Mouse (Mus musculus) cerebellum, adult 2 months (tissue): Measurements from ENCODE around the gene Sphkap. TPM values are rescaled to one million over a fixed set of nuclear protein-coding genes. Genes with fewer than 3 reads are reported as not detected.

Experiments used
- DNase-seq, 2 experiments: peaks; one replicate each; pipeline ENCODE4 v3.0.0; 2021
- H3K27ac ChIP-seq: fragments of 200-500 bp; 2 replicates; pipeline ENCODE4 v1.5.1; 2012; ENCODE audit warnings: low read length, control low read depth, inconsistent platforms; ENCODE audit not compliant: insufficient read depth
- H3K27me3 ChIP-seq: fragments of 200-500 bp; 2 replicates; pipeline ENCODE4 v1.6.1; 2012; ENCODE audit warnings: inconsistent platforms, mild to moderate bottlenecking, low read length, moderate library complexity; ENCODE audit not compliant: control insufficient read depth, insufficient read depth
- H3K4me1 ChIP-seq: fragments of 200-500 bp; 2 replicates; pipeline ENCODE4 v1.6.1; 2011; ENCODE audit warnings: low read length; ENCODE audit not compliant: control insufficient read depth, insufficient read depth
- H3K4me3 ChIP-seq: fragments of 200-500 bp; replicated peaks from 2 replicates; pipeline ENCODE3; 2011; ENCODE audit warnings: mild to moderate bottlenecking, low read depth, low read length, control low read depth; ENCODE audit not compliant: insufficient read depth
- CTCF ChIP-seq: fragments of 200-500 bp; IDR thresholded peaks from 2 replicates; pipeline ENCODE4 v1.5.1; 2011; ENCODE audit warnings: low read depth, mild to moderate bottlenecking, control low read depth, low read length, moderate library complexity, borderline replicate concordance; ENCODE audit not compliant: insufficient read depth
- POLR2A ChIP-seq: fragments of 200-500 bp; IDR thresholded peaks from 2 replicates; pipeline ENCODE4 v1.6.1; 2011; ENCODE audit warnings: low read length, control low read depth, borderline replicate concordance; ENCODE audit not compliant: insufficient read depth
- WGBS: fragments of 180-500 bp; shearing (Covaris S2); methylation state at CpG from one replicate; pipeline ENCODE4 v1.1.7; 2018; 5-methylcytosine and 5-hydroxymethylcytosine counted together
- polyA plus RNA-seq: library from polyadenylated mRNA; depleted of rRNA; stranded (reverse); fragments of >200 nt; gene quantifications from 2 replicates; pipeline ENCODE4 v1.2.3, GENCODE M21; 2012; rRNA removed

Sphkap gene
- 177 and 217 TPM in 2 replicates for polyA plus RNA-seq

DNA sequence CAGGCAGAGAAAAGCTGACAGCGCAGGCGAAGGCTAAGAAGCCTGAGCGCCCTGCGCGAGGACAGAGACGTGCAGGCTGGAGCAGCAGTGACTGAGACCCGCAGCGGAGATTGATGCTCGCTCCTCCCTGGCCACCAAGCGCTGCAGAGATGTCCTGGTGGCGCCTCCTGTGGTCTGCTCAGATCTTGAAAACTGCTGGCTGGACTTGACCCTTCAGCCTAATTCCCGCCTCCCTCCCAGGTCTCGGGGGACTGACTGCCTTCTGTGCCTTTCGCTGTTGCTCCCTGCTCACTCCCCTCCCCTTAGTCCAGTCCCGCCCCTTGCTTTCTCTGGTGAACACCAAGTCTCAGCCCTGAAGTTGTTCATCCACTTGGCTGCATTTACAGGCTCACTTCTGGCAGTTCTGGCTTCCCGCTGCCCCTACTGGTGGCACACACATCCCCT lies at the start of gene Sphkap:
Gene Sphkap, minus strand, starts transcription at position 180 of the 444 bp plus-strand sequence.
- TF ChIP-seq POLR2A (peak; percentile 77), CTCF (peak; percentile 39; the same call in 1 of the 2 replicates)
- 0% methylated on average over 16 of the region's 16 CpGs for WGBS
- H3K27me3 ChIP-seq, result no peaks in the 10 kb centered on the region
- peak; percentile 89 for DNase-seq
- peaks cover 3% of the 10 kb centered on the region; the same call in 1 of the 2 replicates for H3K4me1 ChIP-seq
- H3K27ac ChIP-seq, result peak within 1 kb of the TSS; percentile 99
- H3K4me3 ChIP-seq, result peak within 1 kb of the TSS; percentile 94

DNA sequence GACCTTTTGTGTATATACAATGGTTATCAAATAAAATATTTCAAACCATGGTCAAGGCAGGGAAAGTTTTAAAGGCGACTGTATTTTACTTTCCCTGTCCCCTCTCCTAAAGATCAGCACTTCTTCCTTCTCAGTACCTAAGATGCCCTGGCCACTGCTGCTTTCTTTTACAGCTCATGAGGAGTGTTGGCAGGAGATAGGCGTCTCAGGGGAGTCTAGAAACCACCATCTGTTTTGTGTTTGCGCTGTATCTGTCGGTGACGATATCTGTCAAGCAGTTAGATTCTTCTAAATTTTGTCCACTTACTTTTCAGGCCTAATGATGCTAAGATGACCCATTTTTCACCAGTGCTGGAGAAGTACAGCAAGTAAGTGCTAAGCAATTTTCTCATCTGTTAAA lies 43.3 kb upstream of the Sphkap start:
- Histone ChIP-seq H3K27ac (peak overlapping the region; percentile 82; the same call in 1 of the 2 replicates), H3K4me3 (no peak overlapping the region), H3K27me3 (no peaks in the 10 kb centered on the region), H3K4me1 (peaks cover 2% of the 10 kb centered on the region; the same call in 1 of the 2 replicates)
- no peak for TF ChIP-seq CTCF
- TF ChIP-seq POLR2A, result no peak
- peak; percentile 68 to 88 for DNase-seq
- WGBS, result 10% methylated on average over 5 of the region's 5 CpGs

DNA sequence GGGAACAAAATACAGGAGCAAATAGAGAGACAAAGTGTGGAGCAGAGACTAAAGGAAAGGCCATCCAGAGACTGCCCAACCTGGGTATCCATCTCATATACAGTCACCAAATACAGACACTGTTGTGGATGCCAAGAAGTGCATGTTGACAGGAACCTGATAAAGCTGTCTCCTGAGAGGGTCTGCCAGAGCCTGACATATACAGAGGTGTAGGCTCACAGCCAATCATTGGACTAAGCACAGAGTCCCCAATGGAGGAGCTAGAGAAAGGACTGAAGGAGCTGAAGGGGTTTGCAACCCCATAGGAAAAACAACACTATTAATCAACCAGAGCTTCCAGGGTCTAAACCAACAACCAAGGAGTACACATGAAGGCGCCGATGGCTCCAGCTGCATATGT lies 32.4 kb upstream of the Sphkap start:
- no peak overlapping the region for H3K4me3 ChIP-seq
- no peaks in the 10 kb centered on the region for H3K4me1 ChIP-seq
- TF ChIP-seq CTCF, result no peak
- TF ChIP-seq POLR2A, result no peak
- H3K27ac ChIP-seq, result no peak overlapping the region
- WGBS, result 97% methylated on average over 2 of the region's 2 CpGs
- no peak for DNase-seq
- H3K27me3 ChIP-seq, result no peaks in the 10 kb centered on the region

- Histone ChIP-seq H3K27me3 (no peaks in the 10 kb centered on the region), H3K4me3 (no peak overlapping the region), H3K4me1 (peaks cover 4% of the 10 kb centered on the region; the same call in 1 of the 2 replicates), H3K27ac (no peak overlapping the region)
- 65% methylated on average over 3 of the region's 3 CpGs for WGBS
- TF ChIP-seq POLR2A, result no peak
- no peak for TF ChIP-seq CTCF
- DNase-seq, result peak in 1 of 2 experiments; percentile 48
Observed at GRCm38 (mm10) chr1:83433932-83434331, 25.9 kb upstream of the Sphkap start.

- H3K27me3 ChIP-seq, result no peaks in the 10 kb centered on the region
- no peak overlapping the region for H3K27ac ChIP-seq
- H3K4me3 ChIP-seq, result no peak overlapping the region
- TF ChIP-seq CTCF (no peak), POLR2A (no peak)
- DNase-seq, result peak in 1 of 2 experiments; percentile 84
- H3K4me1 ChIP-seq, result peaks cover 4% of the 10 kb centered on the region; the same call in 1 of the 2 replicates
Observed at GRCm38 (mm10) chr1:83429866-83430265, 21.9 kb upstream of the Sphkap start.

DNA sequence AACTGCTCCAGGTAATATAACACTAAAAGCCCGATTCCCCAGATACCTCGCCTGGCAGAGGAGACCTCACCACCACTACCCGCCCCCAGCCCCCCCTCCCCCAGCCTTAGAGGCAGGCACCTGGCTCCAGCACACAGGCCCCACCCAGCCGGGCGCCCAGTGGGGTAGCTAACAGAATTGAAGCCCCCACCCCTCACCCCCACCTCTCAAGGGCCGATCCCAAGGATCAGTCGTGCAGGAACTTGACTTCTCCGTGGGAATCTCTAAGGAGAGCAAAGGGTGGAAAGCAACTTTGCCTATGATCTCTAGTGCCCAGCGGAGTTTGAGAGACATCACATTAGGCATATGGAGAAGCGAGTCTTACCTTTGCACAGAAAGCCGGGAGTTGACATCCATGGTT lies 384 bp downstream of the Sphkap start:
- H3K27me3 ChIP-seq, result no peaks in the 10 kb centered on the region
- no peak for TF ChIP-seq CTCF
- TF ChIP-seq POLR2A, result no peak
- DNase-seq, result no peak
- peaks cover 3% of the 10 kb centered on the region; the same call in 1 of the 2 replicates for H3K4me1 ChIP-seq
- peak overlapping the region; percentile 94 for H3K4me3 ChIP-seq
- peak overlapping the region; percentile 99 for H3K27ac ChIP-seq
- 2% methylated on average over 11 of the region's 11 CpGs for WGBS

DNA sequence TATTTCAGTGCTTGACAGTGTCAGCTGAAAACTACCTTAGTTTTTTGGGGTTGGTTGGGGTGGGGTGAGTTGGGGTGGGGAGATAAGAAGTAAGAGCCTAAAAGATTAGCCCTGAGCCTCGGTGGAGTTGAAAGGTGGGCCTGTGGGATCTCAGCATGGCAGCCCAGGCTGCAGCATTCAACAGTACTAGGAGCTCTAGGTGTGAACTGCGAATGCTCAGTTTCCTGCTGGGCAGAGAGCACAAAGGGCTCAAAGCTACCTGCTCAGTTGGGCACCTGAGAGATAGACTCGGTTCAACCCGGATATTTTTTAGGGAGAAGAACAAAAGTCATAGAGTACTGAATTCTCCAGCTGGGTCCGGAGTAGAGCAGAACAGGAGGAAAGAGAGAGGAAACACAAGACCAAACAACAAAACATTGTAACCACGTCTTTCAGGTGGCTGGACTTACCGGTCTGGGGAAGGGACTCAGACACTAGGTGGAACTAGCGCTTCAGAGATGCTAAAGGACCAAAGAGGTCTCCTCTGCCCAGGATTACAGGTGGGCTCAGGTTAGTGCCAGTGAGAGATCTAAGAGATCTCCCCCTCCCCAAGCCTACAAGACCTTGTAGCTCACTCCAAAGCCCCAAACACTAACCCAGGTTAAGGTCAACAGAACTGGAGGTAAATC lies 984 bp downstream of the Sphkap start:
- Histone ChIP-seq H3K4me1 (peaks cover 3% of the 10 kb centered on the region; the same call in 1 of the 2 replicates), H3K4me3 (peak overlapping the region; percentile 94), H3K27ac (peak overlapping the region; percentile 90), H3K27me3 (no peaks in the 10 kb centered on the region)
- 6% methylated on average over 8 of the region's 8 CpGs for WGBS
- peak; percentile 80 to 83 for DNase-seq
- TF ChIP-seq POLR2A, result peak; percentile 26; the same call in 1 of the 2 replicates
- peak; percentile 75 for TF ChIP-seq CTCF

GRCm38 (mm10) chr1:83401079-83401478 lies 6.9 kb downstream of the Sphkap start:
- DNase-seq, result no peak
- 21% methylated on average over 1 of the region's 1 CpGs for WGBS
- H3K27ac ChIP-seq, result no peak overlapping the region
- H3K4me1 ChIP-seq, result peaks cover 3% of the 10 kb centered on the region; the same call in 1 of the 2 replicates
- H3K27me3 ChIP-seq, result no peaks in the 10 kb centered on the region
- TF ChIP-seq CTCF (no peak), POLR2A (no peak)
- no peak overlapping the region for H3K4me3 ChIP-seq
